Mouse (Mus musculus) heart, embryonic 11.5 days (tissue): Measurements from ENCODE around the gene Scarf2. TPM values are rescaled to one million over a fixed set of nuclear protein-coding genes. Genes with fewer than 3 reads are reported as not detected.

Experiments
- ATAC-seq: fragments of 200-750 bp; cut with Nextera tagmentation; replicated peaks from 2 replicates; pipeline ENCODE4 v1.8.0; 2017; ENCODE audit warnings: moderate library complexity; ENCODE audit not compliant: insufficient number of reproducible peaks, low FRiP score, low TSS enrichment
- H3K27ac ChIP-seq: fragments of 300-500 bp; sonication (generic); 2 replicates; pipeline ENCODE4 v1.5.1; 2014; ENCODE audit warnings: mild to moderate bottlenecking, low read depth, low read length
- H3K27me3 ChIP-seq: fragments of 300-500 bp; sonication (generic); 2 replicates; pipeline ENCODE4 v1.6.1; 2014; ENCODE audit warnings: mild to moderate bottlenecking, low read length, mixed read lengths; ENCODE audit not compliant: control insufficient read depth, insufficient read depth
- H3K36me3 ChIP-seq: fragments of 300-500 bp; sonication (generic); 2 replicates; pipeline ENCODE4 v1.6.1; 2014; ENCODE audit warnings: mild to moderate bottlenecking, low read length, moderate library complexity, mixed read lengths; ENCODE audit not compliant: control insufficient read depth, insufficient read depth
- H3K4me1 ChIP-seq: fragments of 300-500 bp; sonication (generic); 2 replicates; pipeline ENCODE4 v1.6.1; 2014; ENCODE audit warnings: low read length; ENCODE audit not compliant: control insufficient read depth, insufficient read depth
- H3K4me2 ChIP-seq: fragments of 300-500 bp; sonication (generic); 2 replicates; pipeline ENCODE4 v1.6.1; 2014; ENCODE audit warnings: mild to moderate bottlenecking, moderate library complexity
- H3K4me3 ChIP-seq: fragments of 300-500 bp; sonication (generic); 2 replicates; pipeline ENCODE4 v1.5.1; 2014; ENCODE audit warnings: low read depth, low read length
- H3K9ac ChIP-seq: fragments of 300-500 bp; sonication (generic); 2 replicates; pipeline ENCODE4 v1.6.1; 2014; ENCODE audit warnings: mild to moderate bottlenecking, low read depth, low read length, moderate library complexity
- H3K9me3 ChIP-seq: fragments of 300-500 bp; sonication (generic); replicated peaks from 2 replicates; pipeline ENCODE4 v1.6.1; 2016; ENCODE audit warnings: low read length; ENCODE audit not compliant: control insufficient read depth
- WGBS: fragments of 180-500 bp; shearing (Covaris S2); extraction: QIAGEN DNeasy Blood & Tissue Kit; methylation state at CpG from one replicate; pipeline ENCODE4 v1.1.7; 2014; ENCODE audit not compliant: insufficient replicate concordance; 5-methylcytosine and 5-hydroxymethylcytosine counted together
- polyA plus RNA-seq: library from polyadenylated mRNA; unstranded; fragments of >200 nt; fragmentation: Nextera tagmentation; extraction: Ambion mirVana; gene quantifications from 2 replicates; pipeline ENCODE4 v1.2.1, GENCODE M21; 2014

Scarf2 gene
- polyA plus RNA-seq, 1 experiment from 2014 or later: 7.2 TPM

- Histone ChIP-seq H3K27me3 (peaks cover 33% of the 10 kb centered on the region), H3K9me3 (no peaks in the 10 kb centered on the region), H3K4me2 (no peak overlapping the region), H3K36me3 (peaks cover 9% of the 10 kb centered on the region), H3K27ac (no peak overlapping the region), H3K4me3 (no peak overlapping the region), H3K9ac (no peak overlapping the region), H3K4me1 (peaks cover 16% of the 10 kb centered on the region)
- ATAC-seq: no peak
- 79% methylated on average over 4 of the region's 4 CpGs for WGBS
Observed at GRCm38 (mm10) chr16:17794047-17794446, 3.0 kb upstream of the Scarf2 start.

- no peak overlapping the region for H3K27ac ChIP-seq
- H3K4me1 ChIP-seq: peaks cover 18% of the 10 kb centered on the region
- H3K4me3 ChIP-seq: no peak overlapping the region
- no peaks in the 10 kb centered on the region for H3K9me3 ChIP-seq
- peaks cover 41% of the 10 kb centered on the region for H3K27me3 ChIP-seq
- WGBS: 50% methylated on average over 5 of the region's 5 CpGs
- ATAC-seq: no peak
- H3K4me2 ChIP-seq: no peak overlapping the region
- H3K36me3 ChIP-seq: peaks cover 4% of the 10 kb centered on the region; the same call in 1 of the 2 replicates
- H3K9ac ChIP-seq: no peak overlapping the region
Observed at GRCm38 (mm10) chr16:17795643-17796042, 1.4 kb upstream of the Scarf2 start.

DNA sequence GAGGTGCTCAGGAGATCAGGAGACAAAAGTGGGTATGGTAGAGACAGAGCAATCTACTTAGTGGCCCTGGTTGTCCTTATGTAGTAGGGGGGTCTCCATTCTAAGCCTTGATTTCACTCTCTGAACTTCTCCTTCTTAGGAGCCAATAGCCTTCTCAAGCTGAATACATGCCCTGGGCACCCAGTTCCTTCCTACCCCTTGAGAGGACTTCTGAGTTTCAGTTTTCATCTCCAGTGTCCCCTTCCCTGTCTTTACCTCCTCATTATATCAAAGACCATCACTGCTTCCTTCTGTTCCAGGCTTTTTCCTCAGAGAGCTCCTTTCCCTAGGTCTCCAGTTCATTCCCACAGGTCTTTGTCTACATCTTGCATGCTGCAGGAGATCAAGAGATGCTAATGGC lies 563 bp upstream of the Scarf2 start:
- H3K4me2 ChIP-seq: peak overlapping the region; percentile 80
- H3K4me1 ChIP-seq: peaks cover 19% of the 10 kb centered on the region
- H3K27me3 ChIP-seq: peaks cover 45% of the 10 kb centered on the region
- ATAC-seq: no peak
- H3K9me3 ChIP-seq: no peaks in the 10 kb centered on the region
- peak overlapping the region; percentile 60 for H3K4me3 ChIP-seq
- peak overlapping the region; percentile 83 for H3K9ac ChIP-seq
- peak overlapping the region; percentile 23; the same call in 1 of the 2 replicates for H3K27ac ChIP-seq
- H3K36me3 ChIP-seq: 0 out of 2 replicates have a peak, but pooled peaks cover 4% of the 10 kb centered on the region

DNA sequence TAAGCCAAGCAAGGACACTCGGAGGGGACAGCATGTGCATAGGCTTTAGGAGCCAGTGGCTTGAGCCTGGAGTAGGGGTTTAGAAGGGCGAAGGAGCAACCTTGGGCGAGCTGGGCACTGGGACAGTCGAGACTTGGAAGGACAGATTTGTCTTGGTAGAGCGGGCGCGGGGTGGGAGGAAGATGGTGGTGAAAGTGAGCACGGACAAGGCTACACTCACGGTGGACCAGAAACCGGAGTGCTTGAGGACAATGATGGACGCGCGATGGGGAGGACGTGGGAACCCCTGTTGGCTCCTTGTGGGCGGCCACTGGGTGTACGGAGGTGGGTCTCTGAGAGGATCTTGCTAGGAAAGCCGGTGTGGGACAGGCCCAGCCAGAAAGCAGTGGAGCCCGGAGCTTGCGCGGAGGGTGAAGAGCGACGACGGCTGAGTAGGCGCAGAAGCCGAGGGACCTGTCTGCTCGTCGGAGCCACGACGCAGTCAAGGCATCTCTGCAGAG lies 780 bp downstream of the Scarf2 start:
- H3K36me3 ChIP-seq: 0 out of 2 replicates have a peak, but pooled peaks cover 4% of the 10 kb centered on the region
- peaks cover 29% of the 10 kb centered on the region for H3K4me1 ChIP-seq
- peak overlapping the region; percentile 83 for H3K9ac ChIP-seq
- peaks cover 59% of the 10 kb centered on the region for H3K27me3 ChIP-seq
- H3K4me2 ChIP-seq: peak overlapping the region; percentile 80
- H3K9me3 ChIP-seq: no peaks in the 10 kb centered on the region
- no peak; the same call in 1 of the 2 replicates for ATAC-seq
- whole genome bisulfite sequencing: 6% methylated on average over 29 of the region's 29 CpGs
- H3K27ac ChIP-seq: peak overlapping the region; percentile 81
- H3K4me3 ChIP-seq: peak overlapping the region; percentile 60

GRCm38 (mm10) chr16:17798321-17799180 lies 1.5 kb downstream of the Scarf2 start:
- Histone ChIP-seq H3K4me1 (peaks cover 36% of the 10 kb centered on the region), H3K36me3 (0 out of 2 replicates have a peak, but pooled peaks cover 4% of the 10 kb centered on the region), H3K4me3 (peak overlapping the region; percentile 60), H3K27ac (peak overlapping the region; percentile 81), H3K27me3 (peaks cover 66% of the 10 kb centered on the region), H3K4me2 (peak overlapping the region; percentile 80), H3K9me3 (no peaks in the 10 kb centered on the region), H3K9ac (peak overlapping the region; percentile 83)
- 3% methylated on average over 38 of the region's 45 CpGs for WGBS
- no peak; the same call in 1 of the 2 replicates for ATAC-seq

- ATAC-seq: no peak
- no peak overlapping the region for H3K27ac ChIP-seq
- H3K9me3 ChIP-seq: no peaks in the 10 kb centered on the region
- H3K4me1 ChIP-seq: peaks cover 44% of the 10 kb centered on the region
- H3K27me3 ChIP-seq: peaks cover 72% of the 10 kb centered on the region
- H3K36me3 ChIP-seq: no peaks in the 10 kb centered on the region
- no peak overlapping the region for H3K9ac ChIP-seq
- H3K4me2 ChIP-seq: no peak overlapping the region
- peak overlapping the region; percentile 60; the same call in 1 of the 2 replicates for H3K4me3 ChIP-seq
Observed at GRCm38 (mm10) chr16:17799584-17799983, 2.5 kb downstream of the Scarf2 start.

- H3K9me3 ChIP-seq: no peaks in the 10 kb centered on the region
- H3K4me3 ChIP-seq: peak overlapping the region; percentile 25; the same call in 1 of the 2 replicates
- no peak for ATAC-seq
- H3K4me2 ChIP-seq: peak overlapping the region; percentile 74
- peaks cover 49% of the 10 kb centered on the region for H3K4me1 ChIP-seq
- H3K27ac ChIP-seq: no peak overlapping the region
- H3K27me3 ChIP-seq: peaks cover 83% of the 10 kb centered on the region
- WGBS: 8% methylated on average over 7 of the region's 7 CpGs
- no peaks in the 10 kb centered on the region for H3K36me3 ChIP-seq
- H3K9ac ChIP-seq: no peak overlapping the region
Observed at GRCm38 (mm10) chr16:17801777-17802455, 4.8 kb downstream of the Scarf2 start.

DNA sequence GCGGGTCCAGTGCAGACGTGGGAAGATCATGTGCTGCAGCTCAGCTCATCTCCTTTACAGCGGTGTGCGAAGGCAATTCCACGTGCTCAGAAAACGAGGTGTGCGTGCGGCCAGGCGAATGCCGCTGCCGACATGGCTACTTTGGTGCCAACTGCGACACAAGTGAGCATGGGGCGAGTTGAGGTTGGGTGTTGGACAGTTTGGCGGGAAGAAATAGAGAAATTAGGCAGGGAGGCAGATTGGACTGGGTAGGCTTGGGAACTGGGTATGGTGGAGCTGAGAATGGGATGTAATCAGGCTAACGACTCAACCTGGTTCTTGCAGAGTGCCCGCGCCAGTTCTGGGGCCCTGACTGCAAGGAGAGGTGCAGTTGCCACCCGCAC lies 5.4 kb downstream of the Scarf2 start:
- peak overlapping the region; percentile 74 for H3K4me2 ChIP-seq
- H3K27ac ChIP-seq: no peak overlapping the region
- peaks cover 54% of the 10 kb centered on the region for H3K4me1 ChIP-seq
- WGBS: 13% methylated on average over 18 of the region's 18 CpGs
- no peak for ATAC-seq
- H3K4me3 ChIP-seq: peak overlapping the region; percentile 25
- H3K27me3 ChIP-seq: peaks cover 83% of the 10 kb centered on the region
- no peaks in the 10 kb centered on the region for H3K9me3 ChIP-seq
- peak overlapping the region; percentile 16; the same call in 1 of the 2 replicates for H3K9ac ChIP-seq
- no peaks in the 10 kb centered on the region for H3K36me3 ChIP-seq
